Mouse (Mus musculus): ENCODE measurements around the gene Trim16. TPM values are rescaled to one million over a fixed set of nuclear protein-coding genes. Genes with fewer than 3 reads are reported as not detected.

Trim16 gene
- total RNA-seq (2023): not detected

GRCm38 (mm10) chr11:62820059-62820541 lies at the start of gene Trim16:
Gene Trim16 (plus strand): TSS chr11:62820231.

GRCm38 (mm10) chr11:62788935-62789616 lies 31.0 kb upstream of the Trim16 start, which contains the start of gene Zfp286:
Gene Zfp286 (minus strand): TSS chr11:62789462.

GRCm38 (mm10) chr11:62846961-62847654 lies 27.1 kb downstream of the Trim16 start, which contains the start of gene Fbxw10:
Gene Fbxw10 (plus strand): TSS chr11:62847069.

GRCm38 (mm10) chr11:62879220-62880048 lies 59.4 kb downstream of the Trim16 start, which contains the start of gene Tvp23b:
Gene Tvp23b (plus strand): TSS chr11:62879455.

Other genes starting within 250 kb of the Trim16 start
- 50.0 TPM for gene Trpv2, start 245.7 kb upstream of the Trim16 start, total RNA-seq (2023)
- gene Lrrc75a, start 171.7 kb upstream of the Trim16 start, total RNA-seq (2023): 0.86 TPM
- gene Mmgt2, start 171.6 kb upstream of the Trim16 start, total RNA-seq (2023): 23.4 TPM
- 10.7 TPM for gene Zfp287, start 88.3 kb upstream of the Trim16 start, total RNA-seq (2023)
- not detected for gene Gm10428, start 67.1 kb upstream of the Trim16 start, total RNA-seq (2023)
- gene Zfp286, start 30.8 kb upstream of the Trim16 start, total RNA-seq (2023): 5.5 TPM
- 9.3 TPM for gene Fbxw10, start 26.8 kb downstream of the Trim16 start, total RNA-seq (2023)
- 16.1 TPM for gene Tvp23b, start 59.2 kb downstream of the Trim16 start, total RNA-seq (2023)
- not detected for gene Cdrt4, start 131.0 kb downstream of the Trim16 start, total RNA-seq (2023)
- not detected for gene Tekt3, start 241.4 kb downstream of the Trim16 start, total RNA-seq (2023)